Mouse (Mus musculus) myocyte (in vitro differentiated cells): Measurements from ENCODE around the gene Il13. TPM values are rescaled to one million over a fixed set of nuclear protein-coding genes. Genes with fewer than 3 reads are reported as not detected.

Experiments
- H3K27me3 ChIP-seq: one replicate; pipeline ENCODE4 v1.6.1; 2011; ENCODE audit not compliant: control insufficient read depth, insufficient read depth, insufficient read length
- H3K36me3 ChIP-seq: one replicate; pipeline ENCODE4 v1.6.1; 2011; ENCODE audit not compliant: control insufficient read depth, insufficient read depth
- H3K4me2 ChIP-seq: one replicate; pipeline ENCODE4 v1.6.1; 2011; ENCODE audit warnings: low read depth, control low read depth
- H3K4me3 ChIP-seq: one replicate; pipeline ENCODE4 v1.5.1; 2011; ENCODE audit warnings: mild to moderate bottlenecking, control low read depth, moderate library complexity
- H3K79me2 ChIP-seq: one replicate; pipeline ENCODE4 v1.6.1; 2011; ENCODE audit not compliant: control insufficient read depth, insufficient read depth
- H3ac ChIP-seq: one replicate; pipeline ENCODE4 v1.6.1; 2011; ENCODE audit not compliant: control insufficient read depth, insufficient read length
- CEBPB ChIP-seq: IDR thresholded peaks from 2 replicates; pipeline ENCODE4 v1.6.1; 2011; ENCODE audit warnings: mild to moderate bottlenecking, moderate library complexity; ENCODE audit not compliant: poor library complexity, insufficient read depth, severe bottlenecking
- E2F4 ChIP-seq: IDR thresholded peaks from one replicate; pipeline ENCODE4 v1.6.1; 2011; ENCODE audit warnings: mild to moderate bottlenecking, control low read depth, moderate library complexity; ENCODE audit not compliant: insufficient read depth
- MAX ChIP-seq: IDR thresholded peaks from one replicate; pipeline ENCODE4 v1.6.1; 2011; ENCODE audit warnings: low read depth, mild to moderate bottlenecking, control low read depth
- MYOD1 ChIP-seq, 3 experiments: IDR thresholded peaks; one replicate each; pipeline ENCODE4 v1.6.1; 2011; ENCODE audit warnings: control low read depth in 2 of 3, low read depth in 2 of 3, mild to moderate bottlenecking in 2 of 3, moderate library complexity in 1 of 3; ENCODE audit not compliant: insufficient read length in 2 of 3, control insufficient read depth in 1 of 3
- MYOG ChIP-seq, 3 experiments: IDR thresholded peaks; one replicate each; pipeline ENCODE4 v1.6.1; 2011; ENCODE audit warnings: control low read depth in 2 of 3, low read depth in 2 of 3, mild to moderate bottlenecking in 2 of 3; ENCODE audit not compliant: insufficient read length in 2 of 3, control insufficient read depth in 1 of 3, insufficient read depth in 1 of 3
- POLR2A ChIP-seq: IDR thresholded peaks from one replicate; pipeline ENCODE4 v1.6.1; 2011; ENCODE audit warnings: low read depth, mild to moderate bottlenecking, control low read depth, moderate library complexity; ENCODE audit not compliant: insufficient read length
- POLR2AphosphoS2 ChIP-seq: IDR thresholded peaks from one replicate; pipeline ENCODE4 v1.6.1; 2011; ENCODE audit warnings: low read depth, control low read depth; ENCODE audit not compliant: insufficient read length
- REST ChIP-seq: IDR thresholded peaks from one replicate; pipeline ENCODE4 v1.6.1; 2011; ENCODE audit warnings: mild to moderate bottlenecking, control low read depth, moderate library complexity; ENCODE audit not compliant: insufficient read depth, insufficient read length
- SRF ChIP-seq: IDR thresholded peaks from one replicate; pipeline ENCODE4 v1.6.1; 2011; ENCODE audit warnings: low read depth; ENCODE audit not compliant: control insufficient read depth, insufficient read length
- TCF12 ChIP-seq: IDR thresholded peaks from one replicate; pipeline ENCODE4 v1.6.1; 2011; ENCODE audit warnings: mild to moderate bottlenecking, control low read depth; ENCODE audit not compliant: poor library complexity, insufficient read depth, severe bottlenecking
- TCF3 ChIP-seq: IDR thresholded peaks from one replicate; pipeline ENCODE4 v1.6.1; 2011; ENCODE audit warnings: low read depth, control low read depth; ENCODE audit not compliant: insufficient read length
- USF1 ChIP-seq: IDR thresholded peaks from one replicate; pipeline ENCODE4 v1.6.1; 2011; ENCODE audit warnings: low read depth, mild to moderate bottlenecking, control low read depth, moderate library complexity
- polyA plus RNA-seq: library from polyadenylated mRNA; unstranded; fragments of >200 nt; fragmentation: generic; extraction: Trizol; gene quantifications from one replicate; pipeline ENCODE4 v1.2.1, GENCODE M21; 2012; ENCODE audit warnings: missing spikeins

The Il13 gene
- polyA plus RNA-seq, 1 experiment = not detected

DNA sequence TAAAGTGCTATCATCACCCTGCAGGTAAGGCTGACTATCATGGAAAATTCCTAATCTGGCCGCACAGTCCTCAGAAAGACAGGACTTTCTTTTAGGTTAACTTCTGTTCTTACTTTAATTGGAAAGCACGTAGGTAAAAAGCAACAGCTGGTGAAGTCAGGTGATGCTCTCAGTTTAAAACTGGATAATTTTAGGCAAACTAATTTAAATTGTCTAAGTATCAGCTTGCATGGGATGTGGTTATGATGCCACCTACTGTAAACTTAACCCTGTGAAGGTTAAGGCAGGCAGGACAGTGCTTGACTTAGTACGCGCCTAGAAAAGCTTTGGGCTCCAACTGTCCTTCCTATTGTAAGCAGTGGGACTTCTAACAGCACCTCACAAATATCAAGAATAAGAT is 36.9 kb upstream of the Il13 start:
- TF ChIP-seq MAX (no peak), E2F4 (no peak), POLR2AphosphoS2 (no peak), TCF3 (no peak), USF1 (no peak), TCF12 (no peak), CEBPB (no peak), MYOG (IDR thresholded peaks at IDR 0.05; ENCODE audit: control insufficient read depth in 1 of 3, insufficient read depth in 1 of 3, insufficient read length in 2 of 3, low read depth in 2 of 3) (no peak), MYOD1 (IDR thresholded peaks at IDR 0.05; ENCODE audit: control insufficient read depth in 1 of 3, insufficient read length in 2 of 3, low read depth in 2 of 3) (no peak), SRF (no peak), POLR2A (no peak), REST (no peak)
- Histone ChIP-seq H3K27me3 (no peaks in the 10 kb centered on the region), H3K4me3 (no peak overlapping the region), H3K36me3 (peaks cover 43% of the 10 kb centered on the region), H3K79me2 (no peaks in the 10 kb centered on the region), H3K4me2 (no peak overlapping the region), H3ac (no peak overlapping the region)

DNA sequence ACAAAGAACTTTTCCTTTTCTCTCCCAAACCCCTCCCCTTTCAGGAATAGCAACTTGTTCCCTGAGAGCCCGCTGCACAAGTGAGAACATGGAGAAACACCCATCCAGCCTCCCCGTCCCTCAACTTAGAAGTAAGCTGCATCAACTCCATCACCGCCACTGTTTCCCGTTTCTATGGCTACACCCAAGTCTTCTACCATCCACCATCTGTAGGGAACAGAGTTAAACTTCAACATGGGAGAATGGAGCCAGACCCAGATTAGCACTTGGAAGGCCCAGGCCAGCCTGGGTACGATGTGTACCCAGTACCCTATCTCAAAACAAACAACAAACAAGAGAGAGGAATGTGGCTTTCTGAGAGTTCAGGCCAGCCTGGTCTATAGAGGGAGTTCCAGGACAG is 29.6 kb upstream of the Il13 start:
- Histone ChIP-seq H3K4me2 (no peak overlapping the region), H3ac (no peak overlapping the region), H3K4me3 (no peak overlapping the region), H3K36me3 (peaks cover 12% of the 10 kb centered on the region), H3K79me2 (no peaks in the 10 kb centered on the region), H3K27me3 (no peaks in the 10 kb centered on the region)
- no peak for TF ChIP-seq MYOD1 (IDR thresholded peaks at IDR 0.05; ENCODE audit: control insufficient read depth in 1 of 3, insufficient read length in 2 of 3, low read depth in 2 of 3)
- no peak for TF ChIP-seq SRF
- no peak for TF ChIP-seq TCF12
- no peak for TF ChIP-seq REST
- no peak for TF ChIP-seq USF1
- TF ChIP-seq MYOG (IDR thresholded peaks at IDR 0.05; ENCODE audit: control insufficient read depth in 1 of 3, insufficient read depth in 1 of 3, insufficient read length in 2 of 3, low read depth in 2 of 3) = no peak
- no peak for TF ChIP-seq TCF3
- no peak for TF ChIP-seq POLR2A
- no peak for TF ChIP-seq POLR2AphosphoS2
- no peak for TF ChIP-seq MAX
- no peak for TF ChIP-seq CEBPB
- TF ChIP-seq E2F4 = no peak

DNA sequence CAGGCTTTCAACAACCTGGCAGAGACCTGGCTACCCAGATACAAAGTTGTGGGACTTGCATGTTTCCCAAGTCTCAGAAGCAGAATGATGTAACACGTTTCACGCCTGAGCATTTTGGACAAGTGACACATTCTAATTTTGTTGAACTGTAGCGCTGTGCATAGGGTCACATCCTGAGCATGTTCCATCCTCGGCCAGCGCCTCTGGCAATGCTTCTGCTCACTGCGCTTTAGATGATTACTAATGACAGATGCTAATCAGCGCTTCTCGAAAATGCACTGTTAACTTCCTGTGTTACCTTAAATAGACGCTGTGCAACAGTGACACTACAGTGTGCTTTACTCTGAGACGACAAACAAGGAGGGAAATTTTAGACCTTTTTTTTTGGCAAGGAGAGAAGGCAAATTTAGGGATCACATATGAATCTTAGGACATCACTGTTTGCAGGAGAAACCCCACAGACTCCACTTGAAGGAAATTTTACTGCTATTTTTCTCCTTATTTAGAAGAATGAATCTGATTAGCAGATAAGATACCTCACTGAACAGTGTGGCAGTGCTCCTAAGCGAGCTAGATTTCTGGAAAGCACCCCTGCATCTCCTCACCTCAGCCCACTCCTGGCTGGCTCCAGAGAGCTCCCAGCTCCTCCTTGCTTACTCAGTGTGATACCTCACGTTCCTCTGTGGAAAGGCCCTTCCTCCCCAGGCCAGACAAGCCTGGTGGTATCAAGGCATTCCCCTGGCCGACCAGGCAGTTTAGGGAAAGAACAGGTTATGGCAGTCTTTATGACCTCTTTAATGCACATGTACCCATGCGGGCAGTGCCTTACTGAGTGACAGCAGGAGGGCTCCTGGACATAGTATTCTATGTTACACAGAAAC is 28.5 kb upstream of the Il13 start:
- TF ChIP-seq CEBPB (no peak), TCF12 (no peak), SRF (no peak), REST (no peak), USF1 (no peak), POLR2AphosphoS2 (no peak), POLR2A (no peak), TCF3 (no peak), MAX (no peak), E2F4 (no peak), MYOD1 (IDR thresholded peaks at IDR 0.05; ENCODE audit: control insufficient read depth in 1 of 3, insufficient read length in 2 of 3, low read depth in 2 of 3) (no peak)
- Histone ChIP-seq H3K4me3 (no peak overlapping the region), H3K27me3 (no peaks in the 10 kb centered on the region), H3K36me3 (peaks cover 9% of the 10 kb centered on the region), H3K4me2 (no peak overlapping the region), H3K79me2 (no peaks in the 10 kb centered on the region), H3ac (no peak overlapping the region)

DNA sequence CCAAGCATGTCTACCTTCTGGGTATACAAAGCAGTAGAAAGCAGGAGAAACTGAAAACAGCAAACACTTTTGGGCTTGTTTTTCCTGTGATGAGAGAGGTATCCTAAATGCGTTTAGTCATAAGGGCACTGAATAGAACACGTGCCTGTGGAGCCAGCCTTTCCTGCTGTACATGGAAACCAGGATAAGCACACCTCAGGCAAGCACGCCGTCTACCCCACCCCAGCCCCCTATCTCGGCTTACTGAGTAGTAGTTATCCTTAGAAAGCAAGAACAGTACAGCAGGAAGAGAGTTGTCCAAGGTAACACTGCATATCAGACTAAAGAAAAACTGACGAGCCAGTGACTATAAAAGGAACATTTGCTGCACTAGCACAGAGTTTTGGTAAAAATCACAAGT is 23.3 kb upstream of the Il13 start:
- no peak for TF ChIP-seq POLR2AphosphoS2
- TF ChIP-seq TCF3 = no peak
- no peak for TF ChIP-seq CEBPB
- no peak for TF ChIP-seq MYOD1 (IDR thresholded peaks at IDR 0.05; ENCODE audit: control insufficient read depth in 1 of 3, insufficient read length in 2 of 3, low read depth in 2 of 3)
- no peak for TF ChIP-seq MAX
- no peak for TF ChIP-seq E2F4
- no peak for TF ChIP-seq SRF
- no peak for TF ChIP-seq REST
- no peak for TF ChIP-seq POLR2A
- Histone ChIP-seq H3ac (no peak overlapping the region), H3K27me3 (no peaks in the 10 kb centered on the region), H3K79me2 (no peaks in the 10 kb centered on the region), H3K36me3 (no peaks in the 10 kb centered on the region), H3K4me3 (no peak overlapping the region), H3K4me2 (no peak overlapping the region)
